Mouse (Mus musculus): ENCODE measurements around the gene Sergef. TPM values are rescaled to one million over a fixed set of nuclear protein-coding genes. Genes with fewer than 3 reads are reported as not detected.
A peak's percentile ranks its signal among the peaks of the same experiment; 100 is the strongest.

Gene Sergef
- polyA plus RNA-seq, 1 experiment from 2014 or later: 15.0 TPM

- no peak overlapping the region for H3K9ac ChIP-seq
- 88% methylated on average over 4 of the region's 4 CpGs for WGBS
- H3K27ac ChIP-seq (replicated peaks): no peak overlapping the region
- no peaks in the 10 kb centered on the region for H3K4me1 ChIP-seq
- H3K9me3 ChIP-seq (replicated peaks): no peaks in the 10 kb centered on the region
- no peak for ATAC-seq (ENCODE audit: insufficient number of reproducible peaks, low FRiP score, low TSS enrichment, low read depth)
- no peak overlapping the region for H3K4me3 ChIP-seq (replicated peaks)
- H3K4me2 ChIP-seq (replicated peaks): no peak overlapping the region
- no peaks in the 10 kb centered on the region for H3K36me3 ChIP-seq
- H3K27me3 ChIP-seq: no peaks in the 10 kb centered on the region
These were observed 140.0 kb downstream of the Sergef start for GRCm38 (mm10) chr7:46499561-46499960.

- Histone ChIP-seq H3K9ac (no peak overlapping the region), H3K4me1 (0 out of 2 replicates have a peak, but pooled peaks cover 3% of the 10 kb centered on the region), H3K4me2 (replicated peaks) (no peak overlapping the region), H3K36me3 (no peaks in the 10 kb centered on the region), H3K27ac (replicated peaks) (no peak overlapping the region), H3K4me3 (replicated peaks) (no peak overlapping the region), H3K9me3 (replicated peaks) (no peaks in the 10 kb centered on the region), H3K27me3 (no peaks in the 10 kb centered on the region)
- no peak for ATAC-seq (ENCODE audit: insufficient number of reproducible peaks, low FRiP score, low TSS enrichment, low read depth)
- 67% methylated on average over 14 of the region's 14 CpGs for WGBS
These were observed 147.4 kb downstream of the Sergef start for GRCm38 (mm10) chr7:46492134-46492678.

GRCm38 (mm10) chr7:46487354-46487753 lies 152.3 kb downstream of the Sergef start:
- H3K36me3 ChIP-seq: no peaks in the 10 kb centered on the region
- no peaks in the 10 kb centered on the region for H3K27me3 ChIP-seq
- H3K27ac ChIP-seq (replicated peaks): no peak overlapping the region
- no peak overlapping the region for H3K9ac ChIP-seq
- H3K4me2 ChIP-seq (replicated peaks): no peak overlapping the region
- 48% methylated on average over 4 of the region's 4 CpGs for WGBS
- H3K9me3 ChIP-seq (replicated peaks): no peaks in the 10 kb centered on the region
- H3K4me1 ChIP-seq: 0 out of 2 replicates have a peak, but pooled peaks cover 3% of the 10 kb centered on the region
- ATAC-seq (ENCODE audit: insufficient number of reproducible peaks, low FRiP score, low TSS enrichment, low read depth): no peak
- no peak overlapping the region for H3K4me3 ChIP-seq (replicated peaks)

- H3K9ac ChIP-seq: no peak overlapping the region
- no peak for ATAC-seq (ENCODE audit: insufficient number of reproducible peaks, low FRiP score, low TSS enrichment, low read depth)
- no peak overlapping the region for H3K27ac ChIP-seq (replicated peaks)
- no peaks in the 10 kb centered on the region for H3K27me3 ChIP-seq
- no peak overlapping the region for H3K4me3 ChIP-seq (replicated peaks)
- WGBS: 81% methylated on average over 5 of the region's 5 CpGs
- no peaks in the 10 kb centered on the region for H3K9me3 ChIP-seq (replicated peaks)
- H3K36me3 ChIP-seq: no peaks in the 10 kb centered on the region
- no peaks in the 10 kb centered on the region for H3K4me1 ChIP-seq
- no peak overlapping the region for H3K4me2 ChIP-seq (replicated peaks)
These were observed 152.8 kb downstream of the Sergef start for GRCm38 (mm10) chr7:46486761-46487160.

GRCm38 (mm10) chr7:46484223-46484622 lies 155.4 kb downstream of the Sergef start:
- WGBS: 73% methylated on average over 6 of the region's 6 CpGs
- H3K4me1 ChIP-seq: no peaks in the 10 kb centered on the region
- no peaks in the 10 kb centered on the region for H3K27me3 ChIP-seq
- H3K36me3 ChIP-seq: no peaks in the 10 kb centered on the region
- no peak overlapping the region for H3K9ac ChIP-seq
- no peak overlapping the region for H3K4me3 ChIP-seq (replicated peaks)
- no peak overlapping the region for H3K27ac ChIP-seq (replicated peaks)
- H3K4me2 ChIP-seq (replicated peaks): no peak overlapping the region
- ATAC-seq (ENCODE audit: insufficient number of reproducible peaks, low FRiP score, low TSS enrichment, low read depth): no peak
- H3K9me3 ChIP-seq (replicated peaks): no peaks in the 10 kb centered on the region

- Histone ChIP-seq H3K4me3 (replicated peaks) (no peak overlapping the region), H3K9me3 (replicated peaks) (no peaks in the 10 kb centered on the region), H3K9ac (no peak overlapping the region), H3K4me2 (replicated peaks) (no peak overlapping the region), H3K27ac (replicated peaks) (no peak overlapping the region), H3K4me1 (no peaks in the 10 kb centered on the region), H3K27me3 (no peaks in the 10 kb centered on the region), H3K36me3 (no peaks in the 10 kb centered on the region)
- 65% methylated on average over 10 of the region's 10 CpGs for WGBS
- no peak for ATAC-seq (ENCODE audit: insufficient number of reproducible peaks, low FRiP score, low TSS enrichment, low read depth)
These were observed 156.6 kb downstream of the Sergef start for GRCm38 (mm10) chr7:46483050-46483449.

- no peak overlapping the region for H3K9ac ChIP-seq
- H3K4me1 ChIP-seq: no peaks in the 10 kb centered on the region
- H3K4me3 ChIP-seq (replicated peaks): no peak overlapping the region
- no peaks in the 10 kb centered on the region for H3K36me3 ChIP-seq
- H3K4me2 ChIP-seq (replicated peaks): no peak overlapping the region
- H3K27ac ChIP-seq (replicated peaks): no peak overlapping the region
- no peaks in the 10 kb centered on the region for H3K9me3 ChIP-seq (replicated peaks)
- no peaks in the 10 kb centered on the region for H3K27me3 ChIP-seq
- 60% methylated on average over 2 of the region's 2 CpGs for WGBS
- peak; percentile 54 for ATAC-seq (ENCODE audit: insufficient number of reproducible peaks, low FRiP score, low TSS enrichment, low read depth)
These were observed 157.5 kb downstream of the Sergef start for GRCm38 (mm10) chr7:46482099-46482531.

GRCm38 (mm10) chr7:46479793-46480192 lies 159.8 kb downstream of the Sergef start:
- H3K4me1 ChIP-seq: no peaks in the 10 kb centered on the region
- WGBS: 52% methylated on average over 6 of the region's 6 CpGs
- no peak overlapping the region for H3K4me2 ChIP-seq (replicated peaks)
- H3K9me3 ChIP-seq (replicated peaks): no peaks in the 10 kb centered on the region
- no peak overlapping the region for H3K27ac ChIP-seq (replicated peaks)
- H3K9ac ChIP-seq: no peak overlapping the region
- ATAC-seq (ENCODE audit: insufficient number of reproducible peaks, low FRiP score, low TSS enrichment, low read depth): no peak
- no peak overlapping the region for H3K4me3 ChIP-seq (replicated peaks)
- H3K36me3 ChIP-seq: no peaks in the 10 kb centered on the region
- H3K27me3 ChIP-seq: no peaks in the 10 kb centered on the region

- Histone ChIP-seq H3K9ac (no peak overlapping the region), H3K27me3 (no peaks in the 10 kb centered on the region), H3K36me3 (no peaks in the 10 kb centered on the region), H3K4me1 (no peaks in the 10 kb centered on the region), H3K4me3 (replicated peaks) (no peak overlapping the region), H3K4me2 (replicated peaks) (no peak overlapping the region), H3K27ac (replicated peaks) (no peak overlapping the region), H3K9me3 (replicated peaks) (no peaks in the 10 kb centered on the region)
- WGBS: 87% methylated on average over 3 of the region's 3 CpGs
- ATAC-seq (ENCODE audit: insufficient number of reproducible peaks, low FRiP score, low TSS enrichment, low read depth): no peak
These were observed 162.2 kb downstream of the Sergef start for GRCm38 (mm10) chr7:46477456-46477855.

GRCm38 (mm10) chr7:46475464-46475863 lies 164.1 kb downstream of the Sergef start:
- H3K9ac ChIP-seq: no peak overlapping the region
- H3K36me3 ChIP-seq: no peaks in the 10 kb centered on the region
- H3K27ac ChIP-seq (replicated peaks): no peak overlapping the region
- H3K4me3 ChIP-seq (replicated peaks): no peak overlapping the region
- no peaks in the 10 kb centered on the region for H3K4me1 ChIP-seq
- no peak for ATAC-seq (ENCODE audit: insufficient number of reproducible peaks, low FRiP score, low TSS enrichment, low read depth)
- H3K4me2 ChIP-seq (replicated peaks): no peak overlapping the region
- no peaks in the 10 kb centered on the region for H3K27me3 ChIP-seq
- 83% methylated on average over 5 of the region's 5 CpGs for WGBS
- H3K9me3 ChIP-seq (replicated peaks): no peaks in the 10 kb centered on the region

GRCm38 (mm10) chr7:46473141-46473540 lies 166.5 kb downstream of the Sergef start:
- Histone ChIP-seq H3K27me3 (no peaks in the 10 kb centered on the region), H3K9ac (no peak overlapping the region), H3K36me3 (no peaks in the 10 kb centered on the region), H3K4me3 (replicated peaks) (no peak overlapping the region), H3K27ac (replicated peaks) (no peak overlapping the region), H3K4me2 (replicated peaks) (no peak overlapping the region), H3K4me1 (no peaks in the 10 kb centered on the region), H3K9me3 (replicated peaks) (no peaks in the 10 kb centered on the region)
- WGBS: 42% methylated on average over 9 of the region's 9 CpGs
- no peak for ATAC-seq (ENCODE audit: insufficient number of reproducible peaks, low FRiP score, low TSS enrichment, low read depth)

GRCm38 (mm10) chr7:46471054-46471737 lies 168.4 kb downstream of the Sergef start:
- ATAC-seq (ENCODE audit: insufficient number of reproducible peaks, low FRiP score, low TSS enrichment, low read depth): no peak
- no peak overlapping the region for H3K4me3 ChIP-seq (replicated peaks)
- 58% methylated on average over 7 of the region's 7 CpGs for WGBS
- no peak overlapping the region for H3K9ac ChIP-seq
- no peaks in the 10 kb centered on the region for H3K9me3 ChIP-seq (replicated peaks)
- H3K4me2 ChIP-seq (replicated peaks): no peak overlapping the region
- no peaks in the 10 kb centered on the region for H3K36me3 ChIP-seq
- no peaks in the 10 kb centered on the region for H3K27me3 ChIP-seq
- H3K27ac ChIP-seq (replicated peaks): no peak overlapping the region
- peaks cover 4% of the 10 kb centered on the region; the same call in 1 of the 2 replicates for H3K4me1 ChIP-seq

All from embryonic facial prominence, embryonic 15.5 days (tissue).